Mouse (Mus musculus) layer of hippocampus, adult 9-10 months (tissue): ENCODE measurements at regions not wholly inside any gene's neighbourhood (a gene's known extent, or its start where the extent isn't known, plus 50 kb on each side); places are given as distances from the start of the nearest gene placed in this dataset.

Experiments
- DNase-seq: peaks from one replicate; pipeline ENCODE4 v3.0.0; 2022; ENCODE audit warnings: low spot score

DNA sequence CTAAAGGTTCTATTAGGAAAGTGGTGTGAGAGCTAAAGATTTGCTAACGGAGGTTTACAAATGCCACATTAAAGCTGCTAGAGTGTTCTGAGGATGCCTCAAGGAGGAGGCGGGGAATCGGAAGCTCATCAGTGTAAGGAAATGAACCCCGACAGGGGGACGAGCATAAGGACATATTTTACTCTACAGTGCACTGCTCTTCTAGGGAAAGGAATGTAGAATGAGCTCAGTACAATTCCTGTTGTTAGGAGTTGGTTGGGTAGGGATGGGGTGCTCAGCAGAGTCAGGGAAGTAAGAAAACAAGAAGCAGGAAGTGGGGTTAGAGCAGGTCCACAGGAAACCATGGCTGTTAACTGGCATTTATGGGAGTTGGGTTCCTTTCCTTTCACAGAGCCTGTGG, 54.6 kb downstream of the Mex3b start:
- DNase-seq, result no peak

- DNase-seq, result peak; percentile 72
Observed at GRCm38 (mm10) chr7:82923220-82924071, 56.3 kb downstream of the Mex3b start.

DNA sequence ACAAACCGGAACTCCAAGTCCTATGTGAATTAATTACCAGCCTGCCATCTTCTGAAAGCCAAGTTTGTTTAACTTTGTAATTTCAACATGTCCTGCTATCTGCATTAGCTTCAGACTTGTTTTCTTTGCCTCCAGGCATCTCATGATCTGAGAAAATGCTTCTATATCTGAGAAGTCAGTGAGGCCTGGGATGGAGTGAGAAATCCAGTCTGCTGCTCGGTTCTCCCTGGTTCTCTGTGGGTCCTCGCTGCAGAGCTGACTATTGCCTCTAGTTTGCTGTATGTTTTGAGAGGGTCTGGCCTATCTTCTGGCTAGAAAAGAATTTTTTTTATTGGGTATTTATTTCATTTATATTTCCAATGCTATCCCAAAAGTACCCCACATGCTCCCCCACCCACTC, 57.0 kb downstream of the Mex3b start:
- DNase-seq, result no peak

DNA sequence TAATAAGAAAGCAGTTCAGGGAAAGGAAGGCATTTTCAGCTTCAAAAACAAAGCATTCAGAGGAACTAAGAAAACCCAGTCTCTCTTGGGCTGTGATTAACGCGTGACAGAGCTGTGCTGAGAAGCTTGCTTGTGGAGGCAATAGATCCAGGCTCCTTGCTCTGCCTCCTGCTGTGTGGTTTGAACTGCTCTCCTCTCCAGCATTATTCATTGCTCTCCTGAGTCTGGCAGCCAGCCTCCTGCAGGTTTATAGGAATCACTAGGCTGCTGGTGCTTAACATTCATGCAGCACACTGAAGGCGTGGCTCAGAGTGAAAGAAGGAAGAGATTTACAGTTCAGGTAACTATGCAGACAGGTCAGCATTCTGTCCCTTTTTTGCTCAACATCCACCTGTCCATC, 71.2 kb downstream of the Mex3b start:
- DNase-seq, result no peak

- DNase-seq, result no peak
Observed at GRCm38 (mm10) chr7:82939536-82939935, 72.4 kb downstream of the Mex3b start.

GRCm38 (mm10) chr7:82943376-82943775, 76.2 kb downstream of the Mex3b start:
- DNase-seq, result no peak

DNA sequence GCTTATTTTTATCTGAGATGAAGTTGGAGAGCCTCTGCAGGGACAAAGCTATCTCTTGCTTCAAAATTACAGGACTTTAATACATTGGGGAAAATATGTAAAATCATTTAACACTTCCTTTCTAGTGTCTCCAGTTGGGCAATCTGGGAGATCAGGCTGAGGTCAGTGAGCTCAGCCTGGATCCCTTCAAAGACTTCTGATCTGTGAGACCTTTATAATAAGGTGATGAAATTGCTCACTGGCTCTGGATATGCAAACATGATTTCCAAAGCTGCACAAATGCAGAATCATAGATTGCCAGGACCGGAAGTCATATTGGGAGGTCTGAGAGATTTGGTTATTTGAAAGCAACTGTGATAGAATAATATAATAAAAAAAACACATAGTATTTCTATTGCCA, 76.7 kb downstream of the Mex3b start:
- DNase-seq, result no peak

GRCm38 (mm10) chr7:82949372-82949771, 82.2 kb downstream of the Mex3b start:
- no peak for DNase-seq

DNA sequence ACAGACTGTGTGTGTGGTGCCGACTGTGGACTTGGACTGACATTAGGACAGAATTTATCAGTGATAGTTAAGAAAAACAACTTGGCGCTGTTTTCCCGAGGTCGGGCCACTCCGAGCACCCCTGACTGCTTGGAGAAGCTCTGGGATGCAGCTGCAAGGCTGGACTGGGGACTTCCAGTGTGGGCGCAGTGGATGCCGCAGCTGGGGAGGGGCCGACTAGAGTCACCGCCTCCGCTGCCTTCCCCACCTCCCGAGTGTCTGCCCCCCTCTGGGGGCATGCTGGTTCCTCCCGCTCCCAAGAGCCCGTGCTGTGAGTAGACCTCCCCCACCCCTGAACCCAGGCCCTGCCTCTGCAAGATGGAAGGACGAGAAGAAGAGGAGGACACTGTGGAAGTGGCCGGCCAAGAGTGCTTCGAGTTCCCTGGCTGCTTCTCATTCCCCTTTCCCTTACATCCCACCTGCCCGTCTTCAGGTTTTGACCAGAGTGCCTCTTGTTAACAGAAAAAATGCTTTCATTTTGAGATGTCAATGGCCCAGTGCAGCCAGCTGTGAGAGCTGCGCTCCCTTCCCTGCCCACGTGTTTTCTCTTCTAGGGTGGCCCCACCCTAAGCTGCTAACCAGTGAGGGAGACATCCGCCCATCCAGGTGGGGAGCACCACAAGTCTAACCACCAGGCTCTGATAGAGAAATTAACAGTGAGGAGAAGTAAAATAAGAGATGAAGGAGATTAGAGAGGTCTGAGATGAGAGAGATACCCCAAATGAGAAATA, 90.3 kb downstream of the Mex3b start:
- DNase-seq, result no peak

DNA sequence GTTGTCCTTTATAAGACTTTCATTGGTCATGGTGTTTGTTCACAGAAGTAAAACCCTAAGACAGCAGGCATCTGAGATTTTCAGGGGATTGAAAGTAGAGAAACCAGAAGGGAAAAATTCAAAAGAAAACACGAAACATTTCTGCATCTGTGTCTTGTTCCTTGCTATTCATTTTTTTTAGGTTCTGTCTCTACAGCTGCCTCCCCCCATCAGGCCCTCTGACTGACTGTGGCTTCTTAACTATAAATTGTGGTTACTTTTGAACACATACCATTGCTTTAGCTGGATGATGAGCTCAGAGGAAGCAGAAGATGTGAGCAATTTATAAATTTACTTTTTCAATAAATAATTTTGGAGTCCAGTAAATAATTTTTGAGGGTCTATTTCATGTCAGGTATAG, 103.5 kb downstream of the Mex3b start:
- no peak for DNase-seq

GRCm38 (mm10) chr7:82971244-82971643, 104.1 kb downstream of the Mex3b start:
- no peak for DNase-seq

- DNase-seq, result no peak
Observed at GRCm38 (mm10) chr7:82972214-82973006, 105.3 kb downstream of the Mex3b start.

DNA sequence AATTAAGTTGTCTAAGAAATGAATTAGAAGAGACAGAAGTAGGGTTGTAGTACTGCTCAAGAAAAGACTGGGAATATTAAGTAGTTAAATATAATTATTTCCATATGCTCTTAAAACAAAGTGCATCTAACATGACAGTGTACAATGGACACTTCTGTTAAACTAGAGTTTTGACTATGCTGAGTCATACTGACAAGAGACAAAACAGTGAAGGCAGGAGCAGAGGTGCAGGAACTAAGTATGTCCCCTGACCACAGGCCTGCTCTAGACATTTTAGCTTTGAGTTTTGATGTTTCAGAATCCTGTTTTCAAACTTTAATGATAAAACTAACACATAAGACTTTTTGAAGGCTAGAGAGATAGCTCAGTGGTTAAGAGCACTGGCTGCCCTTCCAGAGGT, 123.6 kb downstream of the Mex3b start:
- no peak for DNase-seq

DNA sequence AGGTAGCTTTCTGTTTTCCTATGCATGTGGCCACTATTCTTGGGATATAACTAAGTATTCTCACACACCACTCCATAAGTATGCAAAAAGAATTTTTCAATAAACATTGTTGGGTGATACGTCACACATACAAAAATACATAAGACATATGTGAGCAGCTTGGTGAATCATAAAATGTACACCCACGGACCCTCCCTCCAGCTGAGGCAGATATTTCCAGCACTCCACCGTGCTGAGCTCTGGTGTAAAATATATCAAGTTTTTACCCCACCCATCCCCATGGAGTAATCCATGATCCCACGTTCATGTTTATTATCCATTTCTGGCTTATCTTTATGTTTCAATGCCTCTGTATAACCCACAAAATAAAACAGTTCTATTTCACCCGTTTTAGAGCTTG, 126.0 kb downstream of the Mex3b start:
- DNase-seq, result peak; percentile 12

DNA sequence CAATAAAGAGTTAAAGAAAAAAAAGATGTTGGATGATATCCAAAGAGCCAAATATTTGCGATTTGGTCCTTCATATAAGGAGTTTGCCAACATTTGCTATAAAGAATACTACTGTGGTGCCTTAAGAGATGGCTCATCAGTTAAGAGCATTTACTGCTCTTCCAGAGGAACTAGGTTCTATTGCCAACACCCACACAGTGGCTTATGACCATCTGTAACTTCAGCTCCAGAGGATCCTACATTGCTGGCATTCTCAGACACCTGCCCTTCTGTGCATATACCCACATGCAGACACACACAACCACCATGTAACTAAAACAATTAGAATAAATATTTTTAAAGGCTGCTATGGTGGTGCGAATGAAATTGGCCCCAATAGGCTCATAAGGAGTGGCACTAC, 131.7 kb downstream of the Mex3b start:
- no peak for DNase-seq

GRCm38 (mm10) chr7:83007540-83007939, 140.4 kb downstream of the Mex3b start:
- no peak for DNase-seq

GRCm38 (mm10) chr7:83012145-83012544, 145.0 kb downstream of the Mex3b start:
- no peak for DNase-seq

DNA sequence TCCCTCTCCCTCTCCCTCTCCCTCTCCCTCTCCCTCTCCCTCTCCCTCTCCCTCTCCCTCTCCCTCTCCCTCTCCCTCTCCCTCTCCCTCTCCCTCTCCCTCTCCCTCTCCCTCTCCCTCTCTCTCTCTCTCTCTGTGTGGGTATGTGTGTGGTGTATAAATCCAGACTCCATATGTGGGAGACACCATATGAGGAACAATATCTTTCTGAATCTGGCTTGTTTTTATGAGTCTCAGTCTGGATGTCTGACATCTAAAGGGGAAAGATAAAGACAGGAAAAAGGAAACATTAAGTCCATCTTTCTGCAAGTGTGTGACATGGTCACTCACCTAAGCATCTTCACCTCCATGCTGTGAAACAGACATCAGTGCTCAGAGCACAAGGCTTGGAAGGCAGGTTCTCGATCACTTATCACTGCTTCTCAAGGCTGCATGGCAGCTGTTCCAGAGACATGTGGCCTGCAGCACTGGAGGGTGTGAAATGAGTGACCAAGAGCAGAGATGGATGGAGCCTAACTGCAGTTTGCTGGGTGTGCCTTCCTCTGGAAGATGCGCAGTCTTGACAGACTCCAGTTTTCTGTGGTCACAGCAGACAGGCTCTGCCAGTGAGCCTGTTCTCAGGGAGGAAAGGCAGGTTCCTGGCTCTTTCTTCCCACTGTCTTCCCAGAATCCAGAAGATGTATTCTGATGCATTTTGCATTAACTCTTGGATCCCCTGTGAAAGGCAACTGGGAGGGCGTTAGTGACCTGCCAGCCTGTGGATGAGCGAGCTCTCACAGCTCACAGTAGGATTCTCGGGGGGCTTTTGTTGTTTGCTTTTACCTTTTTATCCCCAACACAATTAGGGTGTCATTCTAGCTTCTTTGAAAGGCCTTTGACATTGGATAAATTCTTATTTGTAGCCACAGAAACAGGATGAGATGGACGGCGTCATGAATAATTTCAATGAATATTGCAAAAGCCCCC, 147.9 kb downstream of the Mex3b start:
- DNase-seq, result no peak

GRCm38 (mm10) chr7:83015756-83016155, 148.6 kb downstream of the Mex3b start:
- no peak for DNase-seq

- DNase-seq, result no peak
Observed at GRCm38 (mm10) chr7:83016566-83016965, 149.4 kb downstream of the Mex3b start.

- DNase-seq, result no peak
Observed at GRCm38 (mm10) chr7:83020584-83020983, 153.5 kb downstream of the Mex3b start.
